Mouse (Mus musculus) small intestine, adult 2 months (tissue): ENCODE measurements around the gene Mettl16.

Experiments used
- CTCF ChIP-seq: fragments of 200-500 bp; IDR thresholded peaks from 2 replicates; pipeline ENCODE4 v1.5.1; 2012; ENCODE audit warnings: low read depth, mild to moderate bottlenecking, control low read depth, inconsistent platforms, low read length, moderate library complexity, mixed read lengths; ENCODE audit not compliant: insufficient replicate concordance, insufficient read length; ENCODE audit errors: extremely low read depth
- POLR2A ChIP-seq: fragments of 200-500 bp; IDR thresholded peaks from 2 replicates; pipeline ENCODE4 v1.6.1; 2012; ENCODE audit warnings: low read depth, mild to moderate bottlenecking, control low read depth, inconsistent platforms, low read length, moderate library complexity

DNA sequence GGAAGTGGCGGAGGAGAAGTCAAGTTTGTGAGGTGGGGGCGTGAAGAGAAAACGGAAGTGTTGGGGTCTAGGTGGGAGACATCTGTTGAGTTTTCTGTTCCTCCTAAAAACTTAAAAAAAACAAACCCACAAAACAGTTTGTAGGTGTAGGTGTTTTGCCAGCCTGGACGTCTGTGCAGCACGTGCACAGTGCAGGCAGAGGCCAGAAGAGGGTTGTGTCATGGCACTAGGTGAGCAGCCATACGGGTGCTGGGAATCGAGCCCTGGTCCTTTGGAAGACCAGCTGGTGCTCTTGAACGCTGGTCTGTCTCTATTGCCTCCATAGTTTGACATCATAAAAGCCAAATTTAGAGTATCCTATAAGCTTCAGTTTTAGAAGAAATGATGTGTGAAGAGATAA is 604 bp downstream of the Mettl16 start:
- TF ChIP-seq CTCF = no peak
- TF ChIP-seq POLR2A = no peak
